Mouse (Mus musculus) kidney, postnatal 14 days (tissue): ENCODE measurements around the gene Bbc3.
A peak's percentile ranks its signal among the peaks of the same experiment; 100 is the strongest.
"Not testable (repeated sequence)": the region's sequence is repeated elsewhere in the genome, so short reads cannot be mapped to it uniquely, and the experiment has no call there.

Experiments used
- DNase-seq: peaks from one replicate; pipeline ENCODE4 v3.0.0; 2022; ENCODE audit warnings: mixed read lengths

Bbc3 gene

GRCm38 (mm10) chr7:16308093-16308492, at the start of gene Bbc3:
Gene Bbc3 (plus strand): TSS chr7:16308393.
- DNase-seq: not testable (repeated sequence)

DNA sequence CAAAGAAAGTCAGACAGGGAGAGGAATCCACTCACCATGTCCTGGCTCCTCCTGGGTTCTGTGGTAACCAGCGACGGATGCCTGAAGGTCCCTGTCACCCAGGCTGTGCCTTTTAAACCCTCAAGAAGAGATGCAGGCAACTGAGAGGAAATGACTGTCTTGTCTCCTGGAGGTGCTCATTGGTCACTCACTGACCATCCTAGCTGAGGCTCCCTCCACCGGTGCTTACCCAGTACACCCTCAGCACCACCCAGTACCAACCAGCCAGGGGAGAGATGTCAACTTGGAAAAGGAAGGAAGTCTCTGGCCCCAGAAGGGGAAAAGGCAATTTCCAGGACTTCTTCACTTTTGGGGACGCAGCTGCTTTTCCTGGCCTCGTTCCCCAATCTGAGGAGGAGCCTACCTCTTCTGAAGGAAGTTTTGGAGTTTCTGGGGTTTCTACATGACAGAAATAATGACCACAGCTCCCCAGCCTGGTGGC, 49.0 kb upstream of the Bbc3 start, which contains the start of gene C5ar1:
Gene C5ar1 (minus strand): TSS at position 431 of the 481 bp plus-strand sequence.
- DNase-seq: no peak

DNA sequence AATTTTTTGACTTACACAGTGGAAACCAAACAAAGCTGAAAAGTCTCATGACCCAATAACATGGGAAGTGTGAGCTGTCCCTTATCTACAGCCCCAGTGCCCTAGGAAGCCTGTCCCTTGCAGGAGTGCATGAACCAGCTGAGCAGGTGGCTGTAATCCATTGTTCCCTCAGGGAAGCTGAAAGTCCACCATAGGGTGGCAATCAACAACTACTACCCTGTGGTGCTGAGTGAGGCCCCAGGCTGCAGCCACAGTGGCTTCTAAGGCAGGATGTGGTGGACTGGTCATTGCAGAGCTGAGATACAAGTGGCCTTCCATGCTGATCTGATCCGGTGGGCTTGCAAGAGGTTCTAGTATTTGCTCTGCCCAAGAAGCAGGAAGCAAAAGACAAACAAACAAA, 47.1 kb upstream of the Bbc3 start:
- no peak for DNase-seq

- peak; percentile 86 for DNase-seq
Measured at GRCm38 (mm10) chr7:16263015-16263787, 45.0 kb upstream of the Bbc3 start.

DNA sequence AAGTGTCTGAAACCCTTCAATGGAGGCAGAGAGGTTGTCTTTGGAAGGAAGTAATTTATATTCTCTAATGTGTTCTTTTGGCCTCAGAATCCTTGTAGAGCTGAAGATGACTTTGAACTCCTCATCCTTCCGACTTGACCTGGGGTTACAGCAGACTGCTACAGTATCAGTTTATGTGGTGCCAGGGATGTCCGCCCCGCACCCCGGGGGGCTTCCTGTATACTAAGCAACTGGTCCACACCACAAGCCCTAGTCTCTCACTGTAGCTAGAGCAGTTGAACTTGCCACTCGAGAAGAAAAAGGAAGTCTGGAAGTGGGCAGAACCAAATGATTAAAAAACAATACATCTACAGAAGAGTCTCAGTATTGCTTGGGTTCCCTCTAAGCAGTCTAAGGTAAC, 44.4 kb upstream of the Bbc3 start:
- no peak for DNase-seq

- DNase-seq: no peak
Measured at GRCm38 (mm10) chr7:16265856-16266255, 42.3 kb upstream of the Bbc3 start.

DNA sequence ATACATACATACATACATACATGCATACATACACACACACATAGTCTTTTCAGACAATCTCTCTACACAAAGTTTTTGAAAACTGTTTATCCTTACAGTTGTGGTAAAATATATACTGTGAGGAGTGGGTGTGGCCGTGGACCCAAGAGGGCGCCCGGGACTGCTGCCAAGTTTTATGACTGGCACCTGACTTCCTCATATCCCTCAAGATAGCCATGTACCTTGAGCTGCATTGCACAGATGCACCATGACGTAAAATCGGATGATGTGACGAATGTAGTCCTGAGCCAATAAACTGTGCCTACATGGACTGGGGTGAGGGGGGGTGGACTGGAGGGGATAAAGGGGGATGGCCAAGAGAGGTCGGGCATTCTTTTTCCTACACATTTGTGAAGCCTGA, 41.6 kb upstream of the Bbc3 start:
- DNase-seq: not testable (repeated sequence)

DNA sequence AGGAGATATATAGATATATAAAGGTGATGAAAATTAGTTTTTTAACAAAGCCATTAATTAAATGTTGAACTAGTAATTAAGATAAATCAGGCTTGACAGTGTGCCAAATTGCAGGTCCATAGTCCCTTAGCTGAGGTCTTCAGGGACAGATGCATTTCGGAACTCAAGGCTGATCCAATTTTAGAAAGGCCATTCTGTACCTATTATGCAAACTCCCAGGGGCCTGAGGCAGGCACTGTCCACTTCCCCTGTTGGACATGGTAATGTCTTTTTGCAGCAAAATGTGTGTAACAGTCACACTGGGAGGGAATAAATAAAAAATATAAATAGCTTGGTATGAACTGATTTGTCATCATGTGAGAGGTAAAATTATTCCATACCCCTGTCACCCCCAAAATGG, 37.1 kb upstream of the Bbc3 start:
- no peak for DNase-seq

DNA sequence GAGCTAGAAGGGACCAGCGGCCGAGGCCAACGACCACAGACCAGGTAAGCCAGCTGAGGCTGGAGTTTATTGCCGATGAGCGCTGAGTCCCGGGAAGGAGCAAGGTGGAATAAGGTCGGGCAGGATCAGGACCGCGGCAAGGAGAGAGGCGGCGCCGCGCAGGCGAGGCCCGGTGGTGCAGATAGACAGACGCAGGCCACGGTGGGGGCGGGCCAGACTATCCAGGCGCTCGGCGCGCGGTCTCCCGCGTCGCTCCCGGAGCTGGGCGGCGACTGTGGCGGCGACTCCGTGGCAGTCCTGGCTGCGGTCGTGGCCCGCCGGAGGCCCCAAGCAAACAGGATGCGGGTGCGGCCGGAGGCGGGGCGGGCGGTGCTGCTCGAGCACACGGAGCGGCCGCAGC, 35.5 kb upstream of the Bbc3 start:
- DNase-seq: peak; percentile 83

DNA sequence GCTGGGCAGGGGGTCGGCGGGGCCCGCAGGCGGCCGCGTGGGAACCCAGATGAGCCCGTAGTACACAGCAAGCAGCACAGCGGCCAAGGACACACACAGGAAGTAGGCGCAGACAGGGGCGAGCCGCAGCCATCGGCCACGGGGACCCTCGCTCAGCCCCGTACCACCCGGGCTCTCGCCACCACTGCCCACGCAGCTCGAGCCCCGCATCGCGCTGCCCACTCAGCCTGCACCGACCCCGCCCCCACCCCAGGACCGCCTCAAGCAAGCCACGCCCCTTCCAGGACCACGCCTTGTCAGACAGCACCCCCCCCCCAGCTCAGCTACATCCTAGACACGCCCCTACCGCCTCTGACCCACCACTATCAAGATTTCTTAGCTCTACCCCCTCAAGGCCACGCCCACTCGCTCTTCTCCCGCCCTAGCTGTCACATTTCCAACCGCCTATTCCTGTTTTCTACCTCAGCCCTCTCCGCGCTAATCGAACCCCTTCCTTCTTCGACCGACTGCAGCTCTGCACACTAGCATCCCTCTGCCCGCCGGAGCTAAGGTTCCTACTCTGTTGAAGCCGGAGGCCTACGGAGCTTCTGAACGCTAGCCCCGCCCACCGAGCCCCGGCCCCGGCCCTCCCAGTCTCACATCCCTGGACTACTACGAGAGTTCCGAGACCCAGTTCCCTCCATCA, 35.0 kb upstream of the Bbc3 start, which contains the start of gene Inafm1:
Gene Inafm1 (minus strand): TSS at position 537 of the 685 bp plus-strand sequence.
- peak; percentile 94 for DNase-seq

GRCm38 (mm10) chr7:16273766-16274140, 34.4 kb upstream of the Bbc3 start:
- peak; percentile 86 for DNase-seq

- DNase-seq: no peak
Measured at GRCm38 (mm10) chr7:16274922-16275890, 33.0 kb upstream of the Bbc3 start.

DNA sequence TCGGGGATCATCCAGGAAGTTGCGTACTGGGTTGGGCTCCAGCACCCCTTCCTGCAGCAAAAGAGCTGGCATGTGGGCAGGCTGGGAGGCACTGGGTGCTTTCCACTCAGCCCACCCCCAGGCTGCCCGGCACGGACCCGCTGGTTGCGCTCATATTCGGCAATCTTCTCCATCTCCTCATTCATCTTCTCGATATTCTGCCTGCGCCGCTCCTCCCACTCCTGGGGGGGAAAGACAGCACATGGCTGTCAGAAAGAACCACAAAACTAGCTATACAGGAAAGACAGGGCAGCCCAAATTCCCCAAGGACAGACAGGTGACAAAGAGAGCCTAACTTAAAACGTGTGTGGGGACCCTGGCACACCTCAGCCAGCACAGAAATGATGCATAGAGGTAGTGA, 27.5 kb upstream of the Bbc3 start:
- no peak for DNase-seq

GRCm38 (mm10) chr7:16282334-16282733, 25.9 kb upstream of the Bbc3 start:
- no peak for DNase-seq

- DNase-seq: no peak
Measured at GRCm38 (mm10) chr7:16284001-16284400, 24.2 kb upstream of the Bbc3 start.

- no peak for DNase-seq
Measured at GRCm38 (mm10) chr7:16284904-16285303, 23.3 kb upstream of the Bbc3 start.

GRCm38 (mm10) chr7:16285450-16286025, 22.7 kb upstream of the Bbc3 start:
- peak; percentile 88 for DNase-seq

DNA sequence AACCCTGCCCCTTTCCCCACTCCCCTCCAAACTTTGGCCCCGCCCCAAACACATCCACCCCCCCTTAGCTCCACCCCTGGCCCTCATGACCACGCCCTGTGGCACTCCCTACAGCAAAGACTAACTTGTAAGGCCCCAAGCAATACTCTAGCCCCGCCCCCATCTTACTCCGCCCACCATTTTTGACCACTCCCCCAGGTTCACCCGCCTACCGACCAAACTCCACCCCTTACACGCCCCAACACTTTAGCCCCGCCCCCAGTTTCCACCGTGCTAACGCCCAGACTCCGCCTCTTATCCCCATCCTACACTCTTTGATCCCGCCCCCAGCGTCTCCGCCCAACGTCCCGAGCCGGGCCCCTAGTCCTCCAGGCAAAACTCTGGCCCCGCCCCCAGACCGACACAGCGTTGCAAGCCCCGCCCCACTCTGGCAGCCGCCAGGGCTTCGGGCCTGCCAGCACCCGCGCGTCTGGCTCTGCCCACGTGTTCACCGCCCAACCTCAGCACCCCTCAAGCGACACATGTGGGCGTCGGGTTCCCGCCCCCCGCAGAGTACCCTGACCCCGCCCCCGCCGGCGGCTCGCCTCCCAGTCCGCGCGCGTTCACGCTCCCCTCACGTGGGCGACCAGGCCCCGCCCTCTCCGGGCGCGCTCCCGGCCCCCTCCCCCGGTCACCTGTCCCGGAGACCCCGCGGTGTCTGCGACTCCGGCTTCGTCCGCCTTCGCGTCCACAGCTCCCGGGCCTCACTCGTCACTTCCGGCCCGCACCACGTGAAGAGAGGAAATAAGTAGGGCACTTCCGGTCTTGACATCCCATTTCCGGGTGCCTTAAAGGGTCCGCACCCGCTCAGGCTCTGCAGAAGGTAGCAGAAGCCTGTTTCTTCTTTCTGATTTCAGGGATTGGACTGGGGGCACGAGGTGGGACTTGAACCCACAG, 21.9 kb upstream of the Bbc3 start, which contains the start of gene Ccdc9:
Gene Ccdc9 (minus strand): TSS at position 770 of the 936 bp plus-strand sequence.
- peak; percentile 100 for DNase-seq

GRCm38 (mm10) chr7:16287016-16287415, 21.2 kb upstream of the Bbc3 start:
- DNase-seq: no peak

DNA sequence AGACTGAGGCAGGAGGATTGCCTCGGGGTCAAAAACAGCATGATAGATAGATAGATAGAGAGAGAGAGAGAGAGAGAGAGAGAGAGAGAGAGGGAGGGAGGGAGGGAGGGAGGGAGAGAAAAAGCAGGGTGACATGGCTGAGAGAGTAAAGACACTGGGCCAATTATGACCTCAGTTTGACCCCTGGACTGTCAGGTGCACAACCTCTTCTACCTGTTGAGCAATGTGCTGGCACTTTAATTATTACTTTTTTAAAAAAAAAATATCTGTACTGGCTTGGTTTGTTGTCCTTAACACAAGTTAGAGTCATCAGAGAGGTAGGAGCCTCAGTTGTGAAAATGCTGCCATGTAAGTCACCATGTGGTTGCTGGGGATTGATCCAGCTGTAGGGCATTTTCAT, 20.4 kb upstream of the Bbc3 start:
- no peak for DNase-seq

GRCm38 (mm10) chr7:16294346-16294745, 13.8 kb upstream of the Bbc3 start:
- DNase-seq: peak; percentile 56
